Mouse (Mus musculus) thymus, postnatal 14 days (tissue): ENCODE measurements around the gene Kansl3.

Experiments
- DNase-seq: peaks from one replicate; pipeline ENCODE4 v3.0.0; 2021

The Kansl3 gene

GRCm38 (mm10) chr1:36321164-36321563 lies 47.8 kb downstream of the Kansl3 start:
- DNase-seq, result no peak

GRCm38 (mm10) chr1:36315776-36316100 lies 53.2 kb downstream of the Kansl3 start:
- DNase-seq, result no peak

GRCm38 (mm10) chr1:36314959-36315775 lies 53.8 kb downstream of the Kansl3 start:
- DNase-seq, result peak; percentile 42

GRCm38 (mm10) chr1:36309498-36309901 lies 59.5 kb downstream of the Kansl3 start:
- DNase-seq, result peak; percentile 33

- DNase-seq, result peak; percentile 26
Observed at GRCm38 (mm10) chr1:36308966-36309475, 60.0 kb downstream of the Kansl3 start.

GRCm38 (mm10) chr1:36308451-36308901 lies 60.5 kb downstream of the Kansl3 start:
- DNase-seq, result peak; percentile 43

GRCm38 (mm10) chr1:36307495-36308280 lies 61.3 kb downstream of the Kansl3 start, which contains the start of gene Arid5a:
TSS of gene Arid5a (plus strand) at chr1:36307733.
- peak; percentile 92 for DNase-seq

- no peak for DNase-seq
Observed at GRCm38 (mm10) chr1:36307121-36307494, 61.9 kb downstream of the Kansl3 start.

GRCm38 (mm10) chr1:36306120-36306519 lies 62.9 kb downstream of the Kansl3 start:
- DNase-seq, result no peak

- DNase-seq, result no peak
Observed at GRCm38 (mm10) chr1:36304764-36305163, 64.2 kb downstream of the Kansl3 start.

GRCm38 (mm10) chr1:36303381-36304320 lies 65.3 kb downstream of the Kansl3 start:
- DNase-seq, result peak; percentile 57

GRCm38 (mm10) chr1:36302957-36303356 lies 66.0 kb downstream of the Kansl3 start:
- no peak for DNase-seq

GRCm38 (mm10) chr1:36302273-36302672 lies 66.7 kb downstream of the Kansl3 start:
- DNase-seq, result no peak

- no peak for DNase-seq
Observed at GRCm38 (mm10) chr1:36300486-36300885, 68.5 kb downstream of the Kansl3 start.

GRCm38 (mm10) chr1:36299676-36300075 lies 69.3 kb downstream of the Kansl3 start:
- no peak for DNase-seq

GRCm38 (mm10) chr1:36299126-36299525 lies 69.9 kb downstream of the Kansl3 start:
- DNase-seq, result no peak

- DNase-seq, result no peak
Observed at GRCm38 (mm10) chr1:36298107-36298506, 70.9 kb downstream of the Kansl3 start.

- DNase-seq, result peak; percentile 49
Observed at GRCm38 (mm10) chr1:36296466-36297149, 72.4 kb downstream of the Kansl3 start.

- peak; percentile 69 for DNase-seq
Observed at GRCm38 (mm10) chr1:36294402-36294801, 74.6 kb downstream of the Kansl3 start.

GRCm38 (mm10) chr1:36293470-36293869 lies 75.5 kb downstream of the Kansl3 start:
- DNase-seq, result peak; percentile 51
